Mouse (Mus musculus): ENCODE data around the gene Nptx1.

- no peak for TF ChIP-seq POLR2A (IDR thresholded peaks at IDR 0.05; ENCODE audit: borderline replicate concordance, extremely low read depth, insufficient read depth, insufficient read length, poor library complexity, severe bottlenecking)
- TF ChIP-seq CTCF (IDR thresholded peaks at IDR 0.05; ENCODE audit: borderline replicate concordance, extremely low read depth, insufficient read depth, insufficient read length), result no peak
Observed at GRCm38 (mm10) chr11:119589242-119589641, 41.7 kb upstream of the Nptx1 start.
